11 mouse cellular contexts compared by ENCODE assay signal in genomic region chr8:122674999-122675398, GRCm38 (mm10). TPM values are rescaled to one million over a fixed set of nuclear protein-coding genes. Genes with fewer than 3 reads are reported as not detected.
DNase-seq lines count a peak whose midpoint lies in the region; ATAC-seq lines count a peak whose summit lies in the region.
"Had no signal": no experiment of that assay in that cellular context is flagged by ENCODE, and none has a peak within 500 bp of the region (broad histone marks: within the 10 kb centered on the region; RNA-seq: fewer than 3 reads in every experiment).

No protein-coding gene starts in this region.

- ATAC-seq in kidney, embryonic 16.5 days (ENCODE audit: low FRiP score, low TSS enrichment), result no peak

- H3K27ac ChIP-seq in kidney, embryonic 16.5 days (ENCODE audit: low read length), result no peak overlapping the region
- H3K27ac ChIP-seq: lung, embryonic 15.5 days had no signal

- H3K4me2 ChIP-seq in kidney, embryonic 16.5 days (replicated peaks; ENCODE audit: low read depth, low read length), result no peak overlapping the region

- peaks cover 14% of the 10 kb centered on the region; the same call in 1 of the 2 replicates for H3K4me1 ChIP-seq in kidney, embryonic 16.5 days (ENCODE audit: insufficient read depth, low read length)

- WGBS in kidney, embryonic 16.5 days, result 47% methylated on average over 7 of the region's 7 CpGs

- H3K9ac ChIP-seq in kidney, embryonic 16.5 days (replicated peaks; ENCODE audit: low read length), result no peak overlapping the region
- H3K9ac ChIP-seq: lung, embryonic 15.5 days had no signal

- H3K27me3 ChIP-seq in kidney, embryonic 16.5 days (ENCODE audit: insufficient read depth, low read length), result peaks cover 65% of the 10 kb centered on the region

- no peaks in the 10 kb centered on the region for H3K9me3 ChIP-seq in kidney, embryonic 16.5 days (ENCODE audit: low read length)
- H3K9me3 ChIP-seq: lung, embryonic 15.5 days had no signal

- DNase-seq in cerebellum, adult 9-10 months, result peak; percentile 67
- DNase-seq in cerebellum, postnatal 36 days, result no peak
- peak; percentile 57 for DNase-seq in kidney, postnatal 10 days
- peak; percentile 61 for DNase-seq in brain, adult 2 months (ENCODE audit: low read depth, low spot score)
- DNase-seq in lung, postnatal 4 days, result peak; percentile 54 to 69
- DNase-seq in gastrocnemius, postnatal 14 days, result no peak
- no peak for DNase-seq in right cerebral cortex, postnatal 10 days (ENCODE audit: low spot score in 2 of 2)
- DNase-seq: layer of hippocampus, postnatal 36 days had no signal

- H3K36me3 ChIP-seq in kidney, embryonic 16.5 days (ENCODE audit: insufficient read depth, low read length), result no peaks in the 10 kb centered on the region
- H3K36me3 ChIP-seq: lung, embryonic 15.5 days had no signal

- intact Hi-C loops in gastrocnemius, postnatal 14 days (cut with DNase I; ENCODE audit: low total_unique reads), result loop anchor here (5.0 kb wide), 1 partner anchor 53 kb away; the partner anchor contains the start of gene Pabpn1l

- no peak overlapping the region for H3K4me3 ChIP-seq in kidney, embryonic 16.5 days (ENCODE audit: low read length)
- H3K4me3 ChIP-seq: lung, embryonic 15.5 days had no signal

RNA-seq across cellular contexts. Expression of gene Cbfa2t3, which starts 23.9 kb away (rescaled TPM):
- polyA plus RNA-seq in kidney, embryonic 16.5 days (2015; fragmentation: Nextera tagmentation; extraction: Ambion mirVana), result 3.5 and 4.5 TPM in 2 replicates
- total RNA-seq in gastrocnemius, postnatal 14 days (2021), result 10 to 100 TPM; 19.5 to 23.2 TPM

RNA-seq across cellular contexts. Expression of gene Pabpn1l, which starts 52.5 kb away (rescaled TPM):
- 0.15 and 0.19 TPM in 2 replicates for polyA plus RNA-seq in kidney, embryonic 16.5 days (2015; fragmentation: Nextera tagmentation; extraction: Ambion mirVana)
- total RNA-seq in gastrocnemius, postnatal 14 days (2021), result not detected
- total RNA-seq: hematopoietic stem cell, adult 5-6 weeks had no signal
- polyA plus RNA-seq: lung, embryonic 15.5 days had no signal

Comparison
In these comparisons a context has a peak if more than half of its experiments do, and no peak if none do; other contexts are left out.
1. DNase-seq: peak in cerebellum, adult 9-10 months (single experiment), kidney, postnatal 10 days (single experiment), brain, adult 2 months (single experiment) and lung, postnatal 4 days (2 of 2); none in cerebellum, postnatal 36 days (0 of 2), gastrocnemius, postnatal 14 days (single experiment) and right cerebral cortex, postnatal 10 days (0 of 2).